Mouse (Mus musculus) regulatory T cell (primary cell): ENCODE measurements around the gene Ankrd35.
"Not testable (repeated sequence)": the region's sequence is repeated elsewhere in the genome, so short reads cannot be mapped to it uniquely, and the experiment has no call there.

Experiments
- in situ Hi-C: fragments of 300-600 bp; cut with MboI, MseI; formaldehyde crosslinking; loops from one replicate; pipeline ENCODE4 v1.15.1; 2025; ENCODE audit warnings: high pct_unique_total_duplicates

Ankrd35 gene

GRCm38 (mm10) chr3:96673514-96673913 is 3.6 kb downstream of the Ankrd35 start:
- in situ Hi-C loops: no loop called here

- in situ Hi-C loops: no loop called here
These were observed 4.5 kb downstream of the Ankrd35 start for GRCm38 (mm10) chr3:96674442-96674841.

GRCm38 (mm10) chr3:96675171-96675570 is 5.2 kb downstream of the Ankrd35 start:
- in situ Hi-C loops: no loop called here

- in situ Hi-C loops: no loop called here
These were observed 5.8 kb downstream of the Ankrd35 start for GRCm38 (mm10) chr3:96675690-96676089.

- in situ Hi-C loops: no loop called here
These were observed 8.5 kb downstream of the Ankrd35 start for GRCm38 (mm10) chr3:96678456-96678855.

DNA sequence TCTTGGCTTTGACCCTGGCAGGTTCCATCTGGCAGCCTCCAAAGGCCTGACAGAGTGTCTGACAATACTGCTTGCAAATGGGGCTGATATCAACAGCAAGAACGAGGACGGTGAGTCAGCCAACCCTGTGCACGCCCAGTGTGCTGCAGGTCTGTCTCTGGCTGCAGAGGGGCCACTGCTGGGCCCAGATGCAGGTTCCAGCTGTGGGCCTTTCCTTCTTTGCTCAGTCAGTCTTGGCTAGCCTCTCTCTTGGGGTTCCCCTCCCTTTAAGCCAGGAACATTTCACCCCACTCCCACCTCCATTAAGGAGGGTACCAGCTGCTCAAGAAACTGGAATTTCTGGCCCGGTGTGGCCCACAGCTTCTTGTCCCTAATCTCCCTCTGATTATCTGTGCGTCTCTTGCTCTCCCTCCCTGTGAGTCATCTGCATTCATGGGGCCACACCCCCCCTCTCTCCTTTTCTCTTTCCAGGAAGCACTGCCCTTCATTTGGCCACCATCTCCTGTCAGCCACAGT is 9.3 kb downstream of the Ankrd35 start:
- in situ Hi-C loops: no loop called here

GRCm38 (mm10) chr3:96680269-96680956 is 10.5 kb downstream of the Ankrd35 start:
- in situ Hi-C loops: no loop called here

GRCm38 (mm10) chr3:96683496-96683895 is 13.6 kb downstream of the Ankrd35 start:
- in situ Hi-C loops: no loop called here

DNA sequence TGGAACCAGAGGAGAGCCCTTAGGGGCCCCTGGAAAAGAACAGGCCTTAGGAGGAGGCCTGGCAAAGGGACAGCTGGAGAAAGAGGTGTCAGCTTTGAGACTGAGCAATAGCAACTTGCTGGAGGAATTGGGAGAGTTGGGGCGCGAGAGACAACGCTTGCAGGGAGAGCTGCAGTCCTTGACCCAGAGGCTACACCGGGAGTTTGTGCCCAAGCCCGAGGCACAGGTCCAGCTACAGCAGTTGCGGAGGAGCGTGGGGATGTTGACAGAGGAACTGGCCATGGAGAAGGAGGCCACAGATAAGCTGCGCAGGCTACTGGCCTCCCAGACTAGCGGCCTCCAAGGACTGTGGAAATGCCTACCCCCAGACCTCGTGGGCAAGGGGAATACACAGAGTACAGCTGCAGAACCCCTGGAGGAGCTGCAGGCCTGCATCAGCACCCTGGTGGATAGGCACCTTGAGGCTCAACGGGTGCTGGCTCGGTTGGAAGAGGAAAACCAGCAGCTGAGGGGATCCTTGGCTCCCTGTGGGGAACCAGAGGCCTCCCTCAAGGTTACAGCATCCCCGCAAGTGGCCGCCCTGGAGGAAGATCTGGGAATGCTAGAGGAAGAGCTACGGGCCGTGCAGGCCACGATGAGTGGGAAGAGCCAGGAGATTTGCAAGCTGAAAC is 14.4 kb downstream of the Ankrd35 start:
- in situ Hi-C loops: no loop called here

GRCm38 (mm10) chr3:96684822-96685156 is 14.9 kb downstream of the Ankrd35 start:
- in situ Hi-C loops: no loop called here

DNA sequence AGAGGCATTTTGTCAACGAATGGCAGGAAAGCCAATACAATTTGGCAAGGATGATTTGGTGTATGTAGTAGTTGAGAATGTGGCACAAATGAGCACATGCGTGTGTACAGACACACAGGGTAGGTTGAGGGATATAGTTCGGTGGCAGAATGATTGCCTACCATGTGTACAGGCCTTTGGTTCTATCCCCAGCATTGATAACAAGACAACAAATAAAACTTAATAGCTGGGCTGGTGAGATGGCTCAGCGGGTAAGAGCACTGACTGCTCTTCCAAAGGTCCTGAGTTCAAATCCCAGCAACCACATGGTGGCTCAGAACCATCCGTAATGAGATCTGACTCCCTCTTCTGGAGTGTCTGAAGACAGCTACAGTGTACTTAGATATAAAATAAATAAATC is 16.1 kb downstream of the Ankrd35 start:
- in situ Hi-C loops: not testable (repeated sequence)

GRCm38 (mm10) chr3:96688854-96689253 is 18.9 kb downstream of the Ankrd35 start:
- in situ Hi-C loops: no loop called here

- in situ Hi-C loops: no loop called here
These were observed 20.4 kb downstream of the Ankrd35 start for GRCm38 (mm10) chr3:96690298-96690697.

GRCm38 (mm10) chr3:96692506-96692905 is 22.6 kb downstream of the Ankrd35 start:
- in situ Hi-C loops: no loop called here

GRCm38 (mm10) chr3:96693579-96693978 is 23.6 kb downstream of the Ankrd35 start:
- in situ Hi-C loops: no loop called here

DNA sequence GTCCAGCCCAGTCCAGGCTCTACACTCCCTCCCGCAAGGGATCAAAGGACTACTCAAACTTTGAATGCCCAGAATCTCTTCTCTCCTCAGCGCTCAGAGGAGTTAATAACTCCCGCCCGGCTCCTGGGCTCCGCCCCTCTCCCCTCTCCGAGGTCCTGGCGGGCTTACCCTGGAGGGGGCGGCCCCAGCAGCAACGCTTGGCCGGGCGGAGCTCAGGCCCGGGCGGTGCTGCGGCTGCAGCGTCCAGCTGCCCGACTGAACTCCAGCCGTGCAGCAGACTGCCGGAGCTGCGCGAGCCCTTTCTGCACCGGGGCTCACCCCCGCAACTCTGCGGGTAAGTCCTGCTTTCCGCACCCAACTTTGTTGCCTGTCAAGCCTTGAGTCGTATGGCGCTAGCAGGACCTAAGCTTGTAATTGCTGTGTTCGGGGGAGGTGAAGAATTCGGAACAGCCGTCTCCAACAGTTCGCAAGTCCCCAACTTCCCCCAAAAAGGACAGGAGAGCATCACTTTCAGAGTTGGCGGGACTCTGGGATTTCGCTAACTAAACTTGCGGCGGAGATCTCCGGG is 26.4 kb downstream of the Ankrd35 start, which contains the start of gene Pias3:
TSS of gene Pias3 (plus strand) at position 187 of the 568 bp plus-strand sequence.
- in situ Hi-C loops: no loop called here

DNA sequence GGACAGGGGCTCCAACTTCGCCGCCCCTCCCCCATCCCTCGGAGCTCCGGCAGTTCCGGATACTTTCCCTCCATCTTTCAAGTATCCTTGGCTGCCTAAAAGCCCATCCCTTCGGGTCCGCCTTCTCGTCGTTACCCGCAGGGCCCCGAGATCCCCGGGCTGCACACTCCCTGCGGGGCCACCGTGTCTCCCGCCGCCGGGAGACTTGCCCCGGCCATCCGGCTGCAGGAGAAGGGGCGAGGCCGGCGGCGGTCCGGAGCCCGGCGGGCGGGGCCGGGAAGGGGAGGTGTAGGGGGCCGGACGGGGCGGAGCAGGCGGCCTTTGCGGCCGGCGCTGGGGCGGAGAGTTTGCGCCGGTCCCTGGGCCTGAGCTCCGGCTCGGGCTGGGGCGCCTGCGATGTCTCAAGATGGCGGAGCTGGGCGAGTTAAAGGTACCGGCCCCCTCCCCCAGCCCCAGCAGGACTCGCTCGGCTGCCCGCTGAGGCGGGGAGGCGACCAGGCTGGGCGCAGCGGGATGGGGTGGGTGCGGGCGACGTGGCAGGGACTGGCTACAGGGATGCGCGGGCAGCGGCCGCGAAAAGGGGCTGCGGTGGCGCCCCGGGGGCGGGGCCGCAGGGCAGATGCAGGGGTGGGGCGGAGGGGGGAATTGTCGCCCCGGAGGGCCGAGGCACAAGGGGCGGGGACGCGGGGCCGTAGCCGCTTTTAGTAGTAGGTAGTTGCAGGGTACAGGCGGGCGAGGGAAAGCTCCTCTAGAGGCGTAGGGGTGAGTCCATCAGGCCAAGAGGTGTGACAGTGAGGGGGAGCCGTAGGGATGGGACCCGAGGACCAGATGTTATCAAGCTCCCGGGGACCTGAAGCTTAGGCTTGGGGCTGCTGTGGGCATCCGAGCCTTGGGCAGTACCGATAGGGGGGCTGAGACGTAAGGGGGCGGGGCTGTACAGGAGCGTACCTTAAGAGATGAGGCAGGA is 27.1 kb downstream of the Ankrd35 start:
- in situ Hi-C loops: no loop called here

DNA sequence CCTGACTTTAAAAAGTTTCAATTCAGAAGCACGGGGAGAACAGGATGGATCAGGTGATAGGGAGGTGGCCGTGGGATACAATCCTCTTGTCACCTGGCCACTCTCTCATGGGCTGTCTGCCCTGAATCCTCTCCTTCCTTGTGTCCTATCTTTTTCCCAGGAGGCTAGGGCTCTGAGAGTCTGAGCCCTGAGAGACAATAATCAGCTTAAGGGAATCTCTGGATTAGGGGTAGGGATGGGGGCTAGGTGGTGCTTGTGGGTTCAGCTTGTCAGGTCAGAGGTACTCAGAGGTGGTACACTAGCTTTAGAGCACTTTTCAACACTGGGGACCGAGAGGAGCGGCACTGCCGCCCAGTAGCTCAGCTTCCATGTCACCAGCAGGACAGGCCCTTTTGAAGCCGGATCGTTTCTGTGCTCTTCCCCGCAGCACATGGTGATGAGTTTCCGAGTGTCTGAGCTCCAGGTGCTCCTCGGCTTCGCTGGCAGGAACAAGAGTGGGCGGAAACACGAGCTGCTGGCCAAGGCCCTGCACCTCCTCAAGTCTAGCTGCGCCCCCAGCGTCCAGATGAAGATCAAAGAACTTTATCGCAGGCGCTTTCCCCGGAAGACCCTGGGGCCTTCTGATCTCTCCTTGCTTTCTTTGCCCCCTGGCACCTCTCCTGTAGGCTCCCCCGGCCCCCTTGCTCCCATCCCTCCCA is 29.2 kb downstream of the Ankrd35 start:
- in situ Hi-C loops: no loop called here

DNA sequence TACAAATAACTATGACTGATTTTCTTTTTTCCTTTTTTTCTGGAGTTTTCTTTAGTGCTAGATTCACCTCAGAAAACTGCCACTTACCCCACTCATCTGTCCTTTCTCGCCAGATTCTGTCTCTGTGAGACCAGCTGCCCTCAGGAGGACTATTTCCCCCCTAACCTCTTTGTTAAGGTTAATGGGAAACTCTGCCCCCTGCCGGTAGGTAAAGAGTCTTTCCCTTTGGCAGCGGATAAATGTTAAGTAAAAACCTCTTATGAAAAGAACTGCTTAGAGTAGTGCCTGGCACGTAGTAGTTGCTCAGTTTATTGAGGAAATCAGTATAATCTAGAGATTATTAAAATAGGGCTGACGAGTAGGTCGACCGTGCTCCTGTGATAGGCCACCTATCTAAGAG is 30.4 kb downstream of the Ankrd35 start:
- in situ Hi-C loops: no loop called here

GRCm38 (mm10) chr3:96701003-96701402 is 31.1 kb downstream of the Ankrd35 start:
- in situ Hi-C loops: no loop called here

DNA sequence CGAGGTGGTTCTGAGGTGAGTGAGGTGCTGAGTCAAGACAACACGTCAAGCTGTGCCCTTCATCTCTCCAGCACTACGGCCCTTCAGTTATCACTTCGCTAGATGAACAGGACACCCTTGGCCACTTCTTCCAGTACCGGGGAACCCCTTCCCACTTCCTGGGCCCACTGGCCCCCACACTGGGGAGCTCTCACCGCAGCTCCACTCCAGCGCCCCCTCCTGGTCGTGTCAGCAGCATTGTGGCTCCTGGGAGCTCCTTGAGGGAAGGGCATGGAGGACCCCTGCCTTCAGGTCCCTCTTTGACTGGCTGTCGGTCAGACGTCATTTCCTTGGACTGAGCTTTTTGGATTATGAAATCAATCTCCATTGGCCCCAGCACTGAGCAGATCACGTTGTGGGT is 34.8 kb downstream of the Ankrd35 start:
- in situ Hi-C loops: no loop called here
